Mouse (Mus musculus): ENCODE results near the gene Glis1.

DNA sequence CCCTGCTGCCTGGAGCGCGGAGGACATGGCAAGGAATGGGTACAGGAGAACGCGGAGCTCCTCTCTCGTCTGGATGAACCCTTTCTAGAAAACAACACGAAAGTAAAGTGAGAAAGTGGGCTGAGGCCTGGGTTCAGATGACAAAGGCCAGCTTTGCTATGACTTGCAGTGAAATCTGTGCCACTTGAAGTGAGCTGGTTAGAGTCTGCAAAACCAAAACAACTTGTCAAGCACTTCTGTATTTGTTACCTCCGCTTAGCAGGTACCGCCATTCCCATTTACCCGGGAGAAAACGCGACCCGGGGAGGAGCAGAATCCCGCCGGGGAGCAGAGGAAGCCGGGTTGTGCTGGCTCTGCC is 414 bp upstream of the Glis1 start:
- TF ChIP-seq POLR2A (IDR thresholded peaks at IDR 0.05; ENCODE audit: control insufficient read depth, low read depth, low read length) (no peak), CTCF (IDR thresholded peaks at IDR 0.05; ENCODE audit: control insufficient read depth, insufficient read depth, insufficient replicate concordance, low read depth, low read length) (no peak)

Data from testis, adult 2 months (tissue).